Mouse (Mus musculus) adrenal gland, postnatal 14 days (tissue): Measurements from ENCODE around the gene Zfp653. TPM values are rescaled to one million over a fixed set of nuclear protein-coding genes. Genes with fewer than 3 reads are reported as not detected.

ENCODE experiments used
- DNase-seq: peaks from one replicate; pipeline ENCODE4 v3.0.0; 2021; ENCODE audit warnings: mixed read lengths
- total RNA-seq: library from RNA; stranded (reverse); gene quantifications from 2 replicates; pipeline ENCODE4 v1.2.3, GENCODE M21; 2021

Zfp653 gene
- total RNA-seq, 1 experiment from 2014 or later, result 9.1 TPM

- no peak for DNase-seq
These were observed 1.2 kb downstream of the Zfp653 start for GRCm38 (mm10) chr9:22069881-22070553.

GRCm38 (mm10) chr9:22067195-22067594 lies 4.0 kb downstream of the Zfp653 start:
- DNase-seq, result no peak

- peak; percentile 84 for DNase-seq
These were observed 4.7 kb downstream of the Zfp653 start for GRCm38 (mm10) chr9:22066433-22066832.

- no peak for DNase-seq
These were observed 5.5 kb downstream of the Zfp653 start for GRCm38 (mm10) chr9:22065642-22066041.

GRCm38 (mm10) chr9:22064341-22064740 lies 6.8 kb downstream of the Zfp653 start:
- DNase-seq, result no peak

GRCm38 (mm10) chr9:22061339-22061738 lies 9.8 kb downstream of the Zfp653 start:
- DNase-seq, result no peak

- peak; percentile 64 for DNase-seq
These were observed 13.2 kb downstream of the Zfp653 start for GRCm38 (mm10) chr9:22058011-22058424.

- DNase-seq, result no peak
These were observed 14.1 kb downstream of the Zfp653 start for GRCm38 (mm10) chr9:22057031-22057517.

GRCm38 (mm10) chr9:22056303-22056910 lies 14.8 kb downstream of the Zfp653 start:
- no peak for DNase-seq

- DNase-seq, result no peak
These were observed 15.5 kb downstream of the Zfp653 start for GRCm38 (mm10) chr9:22055713-22056112.

GRCm38 (mm10) chr9:22054411-22055076 lies 16.6 kb downstream of the Zfp653 start:
- DNase-seq, result peak; percentile 89

- peak; percentile 28 for DNase-seq
These were observed 17.5 kb downstream of the Zfp653 start for GRCm38 (mm10) chr9:22053657-22054056.

- no peak for DNase-seq
These were observed 19.3 kb downstream of the Zfp653 start, which contains the start of gene Elavl3 for GRCm38 (mm10) chr9:22051958-22052254. Gene Elavl3 (minus strand): TSS chr9:22052023.

GRCm38 (mm10) chr9:22051161-22051957 lies 19.8 kb downstream of the Zfp653 start:
- DNase-seq, result peak; percentile 35

- DNase-seq, result peak; percentile 80
These were observed 20.8 kb downstream of the Zfp653 start for GRCm38 (mm10) chr9:22050351-22050889.

- no peak for DNase-seq
These were observed 21.4 kb downstream of the Zfp653 start for GRCm38 (mm10) chr9:22049721-22050270.

- no peak for DNase-seq
These were observed 21.9 kb downstream of the Zfp653 start for GRCm38 (mm10) chr9:22049315-22049714.

- no peak for DNase-seq
These were observed 23.8 kb downstream of the Zfp653 start for GRCm38 (mm10) chr9:22047329-22047728.

GRCm38 (mm10) chr9:22041832-22042231 lies 29.3 kb downstream of the Zfp653 start:
- no peak for DNase-seq

- peak; percentile 48 for DNase-seq
These were observed 33.4 kb downstream of the Zfp653 start for GRCm38 (mm10) chr9:22037826-22038225.

GRCm38 (mm10) chr9:22035300-22036044 lies 35.7 kb downstream of the Zfp653 start:
- DNase-seq, result no peak
